ENCODE assay signal across 29 mouse cellular contexts in genomic region chrX:169220064-169220463, GRCm38 (mm10). TPM values are rescaled to one million over a fixed set of nuclear protein-coding genes. Genes with fewer than 3 reads are reported as not detected.
DNase-seq lines count a peak whose midpoint lies in the region; ATAC-seq and TF ChIP-seq lines count a peak whose summit lies in the region.
"Had no signal": no experiment of that assay in that cellular context is flagged by ENCODE, and none has a peak within 500 bp of the region (broad histone marks: within the 10 kb centered on the region; RNA-seq: fewer than 3 reads in every experiment).

No protein-coding gene starts in this region.

- H3K9me3 ChIP-seq in intestine, embryonic 16.5 days (ENCODE audit: control insufficient read depth, low read length), result no peaks in the 10 kb centered on the region
- no peaks in the 10 kb centered on the region for H3K9me3 ChIP-seq in intestine, embryonic 15.5 days
- H3K9me3 ChIP-seq in liver, embryonic 12.5 days (replicated peaks), result no peaks in the 10 kb centered on the region
- H3K9me3 ChIP-seq in forebrain, embryonic 12.5 days, result no peaks in the 10 kb centered on the region
- H3K9me3 ChIP-seq: embryonic facial prominence, embryonic 15.5 days; kidney, embryonic 15.5 days; limb, embryonic 12.5 days had no signal

- no peak overlapping the region for H3K27ac ChIP-seq in intestine, embryonic 16.5 days (ENCODE audit: low read length)
- no peak overlapping the region for H3K27ac ChIP-seq in intestine, embryonic 15.5 days
- no peak overlapping the region for H3K27ac ChIP-seq in liver, embryonic 12.5 days
- H3K27ac ChIP-seq in forebrain, embryonic 12.5 days, result no peak overlapping the region
- no peak overlapping the region for H3K27ac ChIP-seq in kidney, adult 2 months (ENCODE audit: insufficient read depth, low read depth, low read length)
- H3K27ac ChIP-seq: embryonic facial prominence, embryonic 15.5 days; heart, adult 2 months; kidney, embryonic 15.5 days; limb, embryonic 12.5 days had no signal

- WGBS in intestine, embryonic 16.5 days, result 55% methylated on average over 8 of the region's 8 CpGs
- 65% methylated on average over 8 of the region's 8 CpGs for WGBS in intestine, embryonic 15.5 days
- WGBS in liver, embryonic 12.5 days (ENCODE audit: insufficient replicate concordance), result 36% methylated on average over 8 of the region's 8 CpGs
- 76% methylated on average over 8 of the region's 8 CpGs for WGBS in forebrain, embryonic 12.5 days
- WGBS in kidney, adult 2 months, result 73% methylated on average over 8 of the region's 8 CpGs

- TF ChIP-seq CTCF in kidney, adult 2 months (conservative IDR thresholded peaks at IDR 0.05; ENCODE audit: insufficient read depth, insufficient read length, low read depth, low read length), result no peak

- no peak for TF ChIP-seq POLR2A in kidney, adult 2 months (IDR thresholded peaks at IDR 0.05; ENCODE audit: low read depth, low read length)

- H3K4me1 ChIP-seq in intestine, embryonic 16.5 days (ENCODE audit: control insufficient read depth, insufficient read depth, low read length), result no peaks in the 10 kb centered on the region
- H3K4me1 ChIP-seq in intestine, embryonic 15.5 days (replicated peaks), result no peaks in the 10 kb centered on the region
- no peaks in the 10 kb centered on the region for H3K4me1 ChIP-seq in liver, embryonic 12.5 days
- H3K4me1 ChIP-seq in forebrain, embryonic 12.5 days, result no peaks in the 10 kb centered on the region
- no peaks in the 10 kb centered on the region for H3K4me1 ChIP-seq in kidney, adult 2 months (ENCODE audit: control insufficient read depth, insufficient read depth, low read length)
- H3K4me1 ChIP-seq: embryonic facial prominence, embryonic 15.5 days; kidney, embryonic 15.5 days; limb, embryonic 12.5 days had no signal

- no peaks in the 10 kb centered on the region; the same call in 1 of the 2 replicates for H3K27me3 ChIP-seq in intestine, embryonic 16.5 days (replicated peaks; ENCODE audit: control insufficient read depth, insufficient read depth, low read length)
- no peaks in the 10 kb centered on the region for H3K27me3 ChIP-seq in intestine, embryonic 15.5 days (replicated peaks)
- no peaks in the 10 kb centered on the region for H3K27me3 ChIP-seq in liver, embryonic 12.5 days (replicated peaks)
- no peaks in the 10 kb centered on the region for H3K27me3 ChIP-seq in splenic B cell, adult 2 months (ENCODE audit: control insufficient read depth, insufficient read depth, low read length, poor library complexity, severe bottlenecking)
- peaks cover 21% of the 10 kb centered on the region; the same call in 1 of the 2 replicates for H3K27me3 ChIP-seq in forebrain, embryonic 12.5 days
- no peaks in the 10 kb centered on the region for H3K27me3 ChIP-seq in kidney, adult 2 months (replicated peaks; ENCODE audit: control insufficient read depth, insufficient read depth, low read length)
- H3K27me3 ChIP-seq: embryonic facial prominence, embryonic 15.5 days had no signal

- H3K36me3 ChIP-seq in intestine, embryonic 16.5 days (ENCODE audit: control insufficient read depth, insufficient read depth, low read length), result no peaks in the 10 kb centered on the region
- H3K36me3 ChIP-seq in intestine, embryonic 15.5 days, result no peaks in the 10 kb centered on the region
- no peaks in the 10 kb centered on the region for H3K36me3 ChIP-seq in liver, embryonic 12.5 days
- no peaks in the 10 kb centered on the region for H3K36me3 ChIP-seq in splenic B cell, adult 2 months (ENCODE audit: control insufficient read depth, insufficient read depth, low read length, poor library complexity, severe bottlenecking)
- H3K36me3 ChIP-seq in forebrain, embryonic 12.5 days (replicated peaks), result no peaks in the 10 kb centered on the region
- H3K36me3 ChIP-seq in kidney, adult 2 months (ENCODE audit: control insufficient read depth, insufficient read depth, low read length), result no peaks in the 10 kb centered on the region
- H3K36me3 ChIP-seq: embryonic facial prominence, embryonic 15.5 days; kidney, embryonic 15.5 days; limb, embryonic 12.5 days had no signal

- peak; percentile 8 for DNase-seq in c-Kit-positive CD71-negative TER-119-negative erythroid progenitor cells, embryonic 14.5 days (ENCODE audit: low read depth)
- DNase-seq in splenic B cell, adult 2 months (ENCODE audit: low read depth, low spot score), result peak; percentile 1
- no peak for DNase-seq in embryo, embryonic 9.5 days (ENCODE audit: extremely low spot score)
- DNase-seq in kidney, adult 2 months, result no peak
- DNase-seq: adrenal gland, postnatal 10 days; B cell, adult 2 months; cerebellum, adult 18-20 months; gastrocnemius, postnatal 10 days; heart, adult 2 months; lung, adult 18-20 months; lung, postnatal 14 days; right cerebral cortex, postnatal 14 days; spleen, adult 18-20 months; thymus, adult 18-20 months had no signal

- no peak overlapping the region for H3K9ac ChIP-seq in intestine, embryonic 16.5 days (ENCODE audit: low read depth, low read length)
- H3K9ac ChIP-seq in intestine, embryonic 15.5 days, result no peak overlapping the region
- no peak overlapping the region for H3K9ac ChIP-seq in liver, embryonic 12.5 days
- H3K9ac ChIP-seq in forebrain, embryonic 12.5 days, result no peak overlapping the region
- H3K9ac ChIP-seq: embryonic facial prominence, embryonic 15.5 days; kidney, embryonic 15.5 days; limb, embryonic 12.5 days had no signal

- no peak overlapping the region for H3K4me2 ChIP-seq in intestine, embryonic 16.5 days (ENCODE audit: low read depth, low read length)
- no peak overlapping the region for H3K4me2 ChIP-seq in intestine, embryonic 15.5 days (replicated peaks)
- H3K4me2 ChIP-seq in liver, embryonic 12.5 days, result 0 out of 2 replicates have a peak overlapping the region, but pooled peaks have one; percentile 8
- H3K4me2 ChIP-seq in forebrain, embryonic 12.5 days, result no peak overlapping the region
- H3K4me2 ChIP-seq: embryonic facial prominence, embryonic 15.5 days; kidney, embryonic 15.5 days; limb, embryonic 12.5 days had no signal

- H3K4me3 ChIP-seq in intestine, embryonic 16.5 days (ENCODE audit: low read length), result no peak overlapping the region
- H3K4me3 ChIP-seq in intestine, embryonic 15.5 days (replicated peaks), result no peak overlapping the region
- no peak overlapping the region for H3K4me3 ChIP-seq in liver, embryonic 12.5 days
- no peak overlapping the region for H3K4me3 ChIP-seq in forebrain, embryonic 12.5 days (replicated peaks)
- no peak overlapping the region for H3K4me3 ChIP-seq in kidney, adult 2 months (ENCODE audit: insufficient read depth, low read depth, low read length)
- H3K4me3 ChIP-seq: embryonic facial prominence, embryonic 15.5 days; heart, adult 2 months; kidney, embryonic 15.5 days; limb, embryonic 12.5 days had no signal

- 0 out of 2 replicates have a peak, but pooled peaks have one; percentile 34 for ATAC-seq in intestine, embryonic 16.5 days
- ATAC-seq in intestine, embryonic 15.5 days, result no peak
- peak; percentile 51; the same call in 1 of the 2 replicates for ATAC-seq in liver, embryonic 12.5 days
- ATAC-seq in forebrain, embryonic 12.5 days (ENCODE audit: low FRiP score), result no peak
- ATAC-seq: activated CD4-positive, CD25-positive, alpha-beta regulatory T cell, adult 4 months; midbrain, embryonic 16.5 days had no signal

RNA-seq across cellular contexts. Expression of gene Amelx, which starts 33.1 kb away (rescaled TPM):
- not detected in 2 replicates for polyA plus RNA-seq in intestine, embryonic 16.5 days (2015; fragmentation: Nextera tagmentation; extraction: Ambion mirVana)
- polyA plus RNA-seq in intestine, embryonic 15.5 days (2015; fragmentation: Nextera tagmentation; extraction: Ambion mirVana), result not detected in 2 replicates
- not detected in 2 replicates for polyA plus RNA-seq in liver, embryonic 12.5 days (2016; fragmentation: Nextera tagmentation; extraction: Ambion mirVana)
- polyA plus RNA-seq in forebrain, embryonic 12.5 days (2016; fragmentation: Nextera tagmentation; extraction: Ambion mirVana), result not detected in 2 replicates
- polyA plus RNA-seq in kidney, adult 2 months (2012; rRNA removed), result not detected in 2 replicates
- polyA plus RNA-seq: activated CD4-positive, CD25-positive, alpha-beta regulatory T cell, adult 4 months; brain, embryonic 14.5 days; embryonic facial prominence, embryonic 15.5 days; heart, adult 2 months; heart, embryonic 16.5 days; hindbrain, embryonic 11.5 days; kidney, embryonic 15.5 days; large intestine, adult 2 months; midbrain, embryonic 16.5 days; stomach, embryonic 14.5 days; urinary bladder, adult 2 months had no signal

Comparison
In these comparisons a context has a peak if more than half of its experiments do, and no peak if none do; other contexts are left out.
1. ATAC-seq: peak in intestine, embryonic 16.5 days (single experiment) and liver, embryonic 12.5 days (single experiment); none in intestine, embryonic 15.5 days (single experiment) and forebrain, embryonic 12.5 days (single experiment).
2. DNase-seq: peak in c-Kit-positive CD71-negative TER-119-negative erythroid progenitor cells, embryonic 14.5 days (single experiment) and splenic B cell, adult 2 months (single experiment); none in embryo, embryonic 9.5 days (single experiment) and kidney, adult 2 months (single experiment).